Mouse (Mus musculus) frontal cortex, adult (tissue): ENCODE measurements around the gene Polg.

Experiments used
- ATAC-seq: cut with Nextera tagmentation; 2 replicates; pipeline ENCODE4 v1.9.2; 2017; ENCODE audit warnings: mild to moderate bottlenecking, moderate library complexity, mixed read lengths; ENCODE audit not compliant: low TSS enrichment

Polg gene

GRCm38 (mm10) chr7:79466053-79466901 is at the start of gene Polg:
Polg (minus strand) TSS chr7:79466362.
- peak; percentile 92 for ATAC-seq

- ATAC-seq: no peak
Observed at GRCm38 (mm10) chr7:79515861-79516260, 49.7 kb upstream of the Polg start.

GRCm38 (mm10) chr7:79515221-79515743 is 49.1 kb upstream of the Polg start:
- ATAC-seq: peak; percentile 10; the same call in 1 of the 2 replicates

- no peak; the same call in 1 of the 2 replicates for ATAC-seq
Observed at GRCm38 (mm10) chr7:79514361-79514881, 48.3 kb upstream of the Polg start.

GRCm38 (mm10) chr7:79513466-79513865 is 47.3 kb upstream of the Polg start:
- ATAC-seq: no peak

GRCm38 (mm10) chr7:79512496-79512895 is 46.3 kb upstream of the Polg start:
- no peak for ATAC-seq

- no peak for ATAC-seq
Observed at GRCm38 (mm10) chr7:79511656-79512055, 45.5 kb upstream of the Polg start.

- ATAC-seq: no peak
Observed at GRCm38 (mm10) chr7:79511181-79511580, 45.0 kb upstream of the Polg start.

GRCm38 (mm10) chr7:79510686-79511085 is 44.5 kb upstream of the Polg start:
- no peak for ATAC-seq

- ATAC-seq: no peak
Observed at GRCm38 (mm10) chr7:79509710-79510109, 43.5 kb upstream of the Polg start.

GRCm38 (mm10) chr7:79509235-79509607 is 43.1 kb upstream of the Polg start:
- no peak for ATAC-seq

GRCm38 (mm10) chr7:79508280-79509234 is 42.4 kb upstream of the Polg start:
- no peak for ATAC-seq

- ATAC-seq: no peak
Observed at GRCm38 (mm10) chr7:79507756-79508155, 41.6 kb upstream of the Polg start.

GRCm38 (mm10) chr7:79507101-79507705 is 41.0 kb upstream of the Polg start:
- peak; percentile 53; the same call in 1 of the 2 replicates for ATAC-seq

- no peak for ATAC-seq
Observed at GRCm38 (mm10) chr7:79506531-79507090, 40.4 kb upstream of the Polg start.

- ATAC-seq: no peak
Observed at GRCm38 (mm10) chr7:79505876-79506530, 39.8 kb upstream of the Polg start.

GRCm38 (mm10) chr7:79505376-79505775 is 39.2 kb upstream of the Polg start:
- no peak for ATAC-seq

GRCm38 (mm10) chr7:79504723-79505122 is 38.6 kb upstream of the Polg start:
- ATAC-seq: peak; percentile 48

GRCm38 (mm10) chr7:79503656-79504250 is 37.6 kb upstream of the Polg start:
- no peak for ATAC-seq

- ATAC-seq: peak; percentile 22; the same call in 1 of the 2 replicates
Observed at GRCm38 (mm10) chr7:79503103-79503455, 36.9 kb upstream of the Polg start.
